Mouse (Mus musculus) forebrain, embryonic 11.5 days (tissue): Measurements from ENCODE around the gene Sphk2. TPM values are rescaled to one million over a fixed set of nuclear protein-coding genes. Genes with fewer than 3 reads are reported as not detected.

ENCODE experiments used
- ATAC-seq: fragments of 200-750 bp; cut with Nextera tagmentation; replicated peaks from 2 replicates; pipeline ENCODE4 v1.8.0; 2017; ENCODE audit warnings: moderate TSS enrichment; ENCODE audit not compliant: low FRiP score
- DNase-seq: peaks from one replicate; pipeline ENCODE4 v3.0.0-alpha.2; 2017; ENCODE audit warnings: low spot score
- H3K27ac ChIP-seq: fragments of 300-500 bp; sonication (generic); 2 replicates; pipeline ENCODE4 v1.5.1; 2014; ENCODE audit warnings: low read depth, low read length
- H3K27me3 ChIP-seq: fragments of 300-500 bp; sonication (generic); 2 replicates; pipeline ENCODE4 v1.6.1; 2014; ENCODE audit warnings: mild to moderate bottlenecking, low read length, mixed read lengths; ENCODE audit not compliant: control insufficient read depth, insufficient read depth
- H3K36me3 ChIP-seq: fragments of 300-500 bp; sonication (generic); 2 replicates; pipeline ENCODE4 v1.6.1; 2014; ENCODE audit warnings: mild to moderate bottlenecking, low read length, moderate library complexity, mixed read lengths; ENCODE audit not compliant: control insufficient read depth, insufficient read depth
- H3K4me1 ChIP-seq: fragments of 300-500 bp; sonication (generic); replicated peaks from 2 replicates; pipeline ENCODE4 v1.6.1; 2014; ENCODE audit warnings: low read length, mixed read lengths; ENCODE audit not compliant: control insufficient read depth, insufficient read depth
- H3K4me2 ChIP-seq: fragments of 300-500 bp; sonication (generic); 2 replicates; pipeline ENCODE4 v1.6.1; 2014; ENCODE audit warnings: low read depth, mild to moderate bottlenecking, low read length, moderate library complexity, mixed read lengths; ENCODE audit not compliant: severe bottlenecking
- H3K4me3 ChIP-seq: fragments of 300-500 bp; sonication (generic); 2 replicates; pipeline ENCODE4 v1.5.1; 2014; ENCODE audit warnings: low read depth, low read length
- H3K9ac ChIP-seq: fragments of 300-500 bp; sonication (generic); 2 replicates; pipeline ENCODE4 v1.6.1; 2014; ENCODE audit warnings: low read length
- H3K9me3 ChIP-seq: fragments of 300-500 bp; sonication (generic); 2 replicates; pipeline ENCODE4 v1.6.1; 2016; ENCODE audit warnings: low read length, mixed read lengths; ENCODE audit not compliant: control insufficient read depth
- WGBS: fragments of 180-500 bp; shearing (Covaris S2); extraction: QIAGEN DNeasy Blood & Tissue Kit; methylation state at CpG from one replicate; pipeline ENCODE4 v1.1.7; 2014; 5-methylcytosine and 5-hydroxymethylcytosine counted together
- polyA plus RNA-seq: library from polyadenylated mRNA; unstranded; fragments of >200 nt; fragmentation: Nextera tagmentation; extraction: Ambion mirVana; gene quantifications from 2 replicates; pipeline ENCODE4 v1.2.1, GENCODE M21; 2014

The Sphk2 gene
- polyA plus RNA-seq, 1 experiment from 2014 or later, result 27.0 TPM

GRCm38 (mm10) chr7:45733477-45733876 lies 15.7 kb upstream of the Sphk2 start:
- no peak for DNase-seq
- H3K36me3 ChIP-seq, result no peaks in the 10 kb centered on the region
- H3K9me3 ChIP-seq, result no peaks in the 10 kb centered on the region
- no peaks in the 10 kb centered on the region for H3K27me3 ChIP-seq
- no peaks in the 10 kb centered on the region for H3K4me1 ChIP-seq
- no peak for ATAC-seq
- no peak overlapping the region for H3K27ac ChIP-seq
- 80% methylated on average over 5 of the region's 5 CpGs for WGBS
- no peak overlapping the region for H3K9ac ChIP-seq
- no peak overlapping the region for H3K4me3 ChIP-seq
- H3K4me2 ChIP-seq, result no peak overlapping the region

- peak; percentile 55 for ATAC-seq
- 19% methylated on average over 16 of the region's 16 CpGs for WGBS
- Histone ChIP-seq H3K27me3 (no peaks in the 10 kb centered on the region), H3K9me3 (no peaks in the 10 kb centered on the region), H3K36me3 (no peaks in the 10 kb centered on the region; the same call in 1 of the 2 replicates), H3K9ac (no peak overlapping the region), H3K4me2 (no peak overlapping the region), H3K27ac (no peak overlapping the region), H3K4me1 (no peaks in the 10 kb centered on the region), H3K4me3 (no peak overlapping the region)
- peak; percentile 88 for DNase-seq
Observed at GRCm38 (mm10) chr7:45730727-45731431, 13.1 kb upstream of the Sphk2 start.

GRCm38 (mm10) chr7:45727625-45728024 lies 9.8 kb upstream of the Sphk2 start:
- H3K27ac ChIP-seq, result no peak overlapping the region
- H3K9me3 ChIP-seq, result no peaks in the 10 kb centered on the region
- no peak overlapping the region for H3K4me2 ChIP-seq
- H3K36me3 ChIP-seq, result peaks cover 13% of the 10 kb centered on the region; the same call in 1 of the 2 replicates
- H3K9ac ChIP-seq, result no peak overlapping the region
- no peaks in the 10 kb centered on the region for H3K27me3 ChIP-seq
- 89% methylated on average over 3 of the region's 3 CpGs for WGBS
- H3K4me3 ChIP-seq, result no peak overlapping the region
- DNase-seq (peak; percentile 41), ATAC-seq (no peak)
- no peaks in the 10 kb centered on the region for H3K4me1 ChIP-seq

- H3K27me3 ChIP-seq, result no peaks in the 10 kb centered on the region
- no peak overlapping the region for H3K9ac ChIP-seq
- H3K9me3 ChIP-seq, result no peaks in the 10 kb centered on the region
- H3K4me3 ChIP-seq, result no peak overlapping the region
- peaks cover 13% of the 10 kb centered on the region; the same call in 1 of the 2 replicates for H3K36me3 ChIP-seq
- no peak for ATAC-seq
- H3K27ac ChIP-seq, result no peak overlapping the region
- no peaks in the 10 kb centered on the region for H3K4me1 ChIP-seq
- peak; percentile 48 for DNase-seq
- WGBS, result 96% methylated on average over 10 of the region's 10 CpGs
- H3K4me2 ChIP-seq, result no peak overlapping the region
Observed at GRCm38 (mm10) chr7:45726419-45726818, 8.6 kb upstream of the Sphk2 start.

GRCm38 (mm10) chr7:45725713-45726112 lies 7.9 kb upstream of the Sphk2 start, which contains the start of gene Spaca4:
Spaca4 (minus strand) TSS chr7:45725813.
- Histone ChIP-seq H3K9ac (no peak within 1 kb of the TSS), H3K27me3 (no peaks in the 10 kb centered on the region), H3K27ac (no peak within 1 kb of the TSS), H3K36me3 (peaks cover 16% of the 10 kb centered on the region), H3K9me3 (no peaks in the 10 kb centered on the region), H3K4me2 (no peak within 1 kb of the TSS), H3K4me3 (no peak within 1 kb of the TSS), H3K4me1 (no peaks in the 10 kb centered on the region)
- 94% methylated on average over 11 of the region's 11 CpGs for WGBS
- DNase-seq (no peak), ATAC-seq (no peak)

GRCm38 (mm10) chr7:45725151-45725550 lies 7.3 kb upstream of the Sphk2 start:
- peaks cover 16% of the 10 kb centered on the region for H3K36me3 ChIP-seq
- no peak for ATAC-seq

GRCm38 (mm10) chr7:45723781-45724180 lies 6.0 kb upstream of the Sphk2 start:
- no peaks in the 10 kb centered on the region for H3K27me3 ChIP-seq
- no peak overlapping the region for H3K27ac ChIP-seq
- peaks cover 24% of the 10 kb centered on the region for H3K36me3 ChIP-seq
- ATAC-seq (no peak), DNase-seq (peak; percentile 46)
- no peak overlapping the region for H3K9ac ChIP-seq
- H3K4me1 ChIP-seq, result peaks cover 5% of the 10 kb centered on the region
- H3K4me2 ChIP-seq, result no peak overlapping the region
- no peaks in the 10 kb centered on the region for H3K9me3 ChIP-seq
- no peak overlapping the region for H3K4me3 ChIP-seq
- 95% methylated on average over 14 of the region's 14 CpGs for WGBS

More at GRCm38 (mm10) chr7:45725151-45725550, 7.3 kb upstream of the Sphk2 start:
- no peak overlapping the region for H3K9ac ChIP-seq
- H3K27ac ChIP-seq, result no peak overlapping the region
- no peaks in the 10 kb centered on the region for H3K27me3 ChIP-seq
- no peaks in the 10 kb centered on the region for H3K4me1 ChIP-seq
- 96% methylated on average over 9 of the region's 9 CpGs for WGBS
- no peak overlapping the region for H3K4me2 ChIP-seq
- peak; percentile 50 for DNase-seq
- H3K4me3 ChIP-seq, result no peak overlapping the region
- no peaks in the 10 kb centered on the region for H3K9me3 ChIP-seq

GRCm38 (mm10) chr7:45723301-45723700 lies 5.5 kb upstream of the Sphk2 start:
- DNase-seq (no peak), ATAC-seq (no peak)
- 88% methylated on average over 4 of the region's 4 CpGs for WGBS
- Histone ChIP-seq H3K36me3 (peaks cover 24% of the 10 kb centered on the region), H3K4me1 (peaks cover 6% of the 10 kb centered on the region), H3K27ac (no peak overlapping the region), H3K4me2 (no peak overlapping the region), H3K9ac (no peak overlapping the region), H3K4me3 (no peak overlapping the region), H3K27me3 (no peaks in the 10 kb centered on the region), H3K9me3 (no peaks in the 10 kb centered on the region)

GRCm38 (mm10) chr7:45722348-45722713 lies 4.5 kb upstream of the Sphk2 start:
- Histone ChIP-seq H3K4me3 (no peak overlapping the region), H3K9me3 (no peaks in the 10 kb centered on the region), H3K27ac (no peak overlapping the region), H3K4me2 (no peak overlapping the region), H3K4me1 (peaks cover 6% of the 10 kb centered on the region), H3K27me3 (no peaks in the 10 kb centered on the region), H3K9ac (no peak overlapping the region), H3K36me3 (peaks cover 24% of the 10 kb centered on the region)
- ATAC-seq (no peak), DNase-seq (peak; percentile 54)
- 87% methylated on average over 13 of the region's 13 CpGs for WGBS
